Mouse (Mus musculus): Measurements from ENCODE around the gene Rbks.

- TF ChIP-seq CTCF (IDR thresholded peaks at IDR 0.05; ENCODE audit: low read depth, low read length) (no peak), POLR2A (IDR thresholded peaks at IDR 0.05; ENCODE audit: insufficient read depth, low read length) (no peak)
Observed at GRCm38 (mm10) chr5:31687972-31688371, 9.5 kb downstream of the Rbks start.

Measured in ES-Bruce4 (cell line).